Mouse (Mus musculus) lung, adult 2 months (tissue): ENCODE data around the gene Tmem215.

Source experiments
- CTCF ChIP-seq: fragments of 200-500 bp; IDR thresholded peaks from 2 replicates; pipeline ENCODE4 v1.5.1; 2011; ENCODE audit warnings: mild to moderate bottlenecking, low read length, control low read depth; ENCODE audit not compliant: insufficient read depth
- POLR2A ChIP-seq: fragments of 200-500 bp; IDR thresholded peaks from 2 replicates; pipeline ENCODE4 v1.6.1; 2011; ENCODE audit warnings: low read depth, mild to moderate bottlenecking, control low read depth, low read length, borderline replicate concordance; ENCODE audit errors: extremely low read depth

GRCm38 (mm10) chr4:40443565-40443964 lies 28.4 kb upstream of the Tmem215 start:
- no peak for TF ChIP-seq CTCF
- TF ChIP-seq POLR2A: no peak
